Mouse (Mus musculus) MEL (cell line): ENCODE results near the gene B230219D22Rik.

Experiments
- CHD2 ChIP-seq: IDR thresholded peaks from 2 replicates; pipeline ENCODE4 v1.6.1; 2011; ENCODE audit warnings: low read length, improper control_type of control experiment
- CTCF ChIP-seq, 3 experiments: IDR thresholded peaks in 2 of 3; conservative IDR thresholded peaks in 1 of 3; 2 replicates each; pipeline ENCODE4 v1.5.1; 2011 to 2012; ENCODE audit warnings: low read length in 3 of 3, low read depth in 2 of 3, mild to moderate bottlenecking in 2 of 3, improper control_type of control experiment in 1 of 3, inconsistent platforms in 1 of 3, mixed read lengths in 1 of 3, moderate library complexity in 1 of 3; ENCODE audit not compliant: control insufficient read depth in 1 of 3, insufficient read depth in 1 of 3, poor library complexity in 1 of 3, severe bottlenecking in 1 of 3
- POLR2A ChIP-seq, 2 experiments: IDR thresholded peaks; 2 replicates each; pipeline ENCODE4 v1.6.1; 2011 to 2012; ENCODE audit warnings: low read length in 2 of 2, mild to moderate bottlenecking in 2 of 2, control low read depth in 1 of 2, improper control_type of control experiment in 1 of 2, low read depth in 1 of 2, moderate library complexity in 1 of 2; ENCODE audit not compliant: control insufficient read depth in 1 of 2, insufficient read depth in 1 of 2, poor library complexity in 1 of 2
- ZNF384 ChIP-seq: IDR thresholded peaks from 2 replicates; pipeline ENCODE4 v1.6.1; 2012; ENCODE audit warnings: low read depth, mild to moderate bottlenecking, inconsistent platforms, low read length, improper control_type of control experiment

GRCm38 (mm10) chr13:55742306-55742705, 49.4 kb downstream of the B230219D22Rik start:
- TF ChIP-seq CTCF (IDR thresholded peaks at IDR 0.05 in 2 of 3, conservative IDR thresholded peaks at IDR 0.05 in 1 of 3; ENCODE audit: control insufficient read depth in 1 of 3, insufficient read depth in 1 of 3, low read depth in 2 of 3, low read length in 3 of 3, poor library complexity in 1 of 3, severe bottlenecking in 1 of 3) (no peak), ZNF384 (no peak), CHD2 (no peak), POLR2A (IDR thresholded peaks at IDR 0.05; ENCODE audit: control insufficient read depth in 1 of 2, insufficient read depth in 1 of 2, low read depth in 1 of 2, low read length in 2 of 2, poor library complexity in 1 of 2) (no peak)
